Mouse (Mus musculus) urinary bladder, postnatal 36 days (tissue): ENCODE measurements around the gene Ankrd39.

Experiments
- DNase-seq, 2 experiments: peaks; one replicate each; pipeline ENCODE4 v3.0.0; 2022; ENCODE audit warnings: low spot score in 2 of 2, mixed read lengths in 1 of 2

Ankrd39 gene

GRCm38 (mm10) chr1:36572140-36572700, 25.0 kb upstream of the Ankrd39 start:
- no peak for DNase-seq

- DNase-seq, result no peak
Measured at GRCm38 (mm10) chr1:36571627-36572026, 24.4 kb upstream of the Ankrd39 start.

GRCm38 (mm10) chr1:36570320-36570719, 23.1 kb upstream of the Ankrd39 start:
- no peak for DNase-seq

GRCm38 (mm10) chr1:36569694-36570276, 22.5 kb upstream of the Ankrd39 start:
- no peak for DNase-seq

GRCm38 (mm10) chr1:36568776-36569175, 21.5 kb upstream of the Ankrd39 start:
- no peak for DNase-seq

GRCm38 (mm10) chr1:36567818-36568603, 20.8 kb upstream of the Ankrd39 start:
- DNase-seq, result no peak

- no peak for DNase-seq
Measured at GRCm38 (mm10) chr1:36566425-36566824, 19.2 kb upstream of the Ankrd39 start.

- no peak for DNase-seq
Measured at GRCm38 (mm10) chr1:36564101-36564500, 16.9 kb upstream of the Ankrd39 start.

- no peak for DNase-seq
Measured at GRCm38 (mm10) chr1:36563632-36564031, 16.4 kb upstream of the Ankrd39 start.

GRCm38 (mm10) chr1:36563197-36563596, 16.0 kb upstream of the Ankrd39 start:
- no peak for DNase-seq

GRCm38 (mm10) chr1:36562388-36562787, 15.1 kb upstream of the Ankrd39 start:
- no peak for DNase-seq

GRCm38 (mm10) chr1:36560903-36561302, 13.7 kb upstream of the Ankrd39 start:
- DNase-seq, result no peak

- DNase-seq, result no peak
Measured at GRCm38 (mm10) chr1:36559888-36560287, 12.6 kb upstream of the Ankrd39 start.

- DNase-seq, result no peak
Measured at GRCm38 (mm10) chr1:36559256-36559655, 12.0 kb upstream of the Ankrd39 start.

GRCm38 (mm10) chr1:36558031-36558993, 11.1 kb upstream of the Ankrd39 start, which contains the start of gene Sema4c:
Sema4c (minus strand) TSS chr1:36558349.
- DNase-seq, result peak; percentile 76 to 78

- DNase-seq, result peak; percentile 82 to 85
Measured at GRCm38 (mm10) chr1:36557457-36558011, 10.3 kb upstream of the Ankrd39 start.

- peak; percentile 86 to 88 for DNase-seq
Measured at GRCm38 (mm10) chr1:36556553-36557456, 9.6 kb upstream of the Ankrd39 start.

GRCm38 (mm10) chr1:36555798-36556395, 8.7 kb upstream of the Ankrd39 start:
- no peak for DNase-seq

- DNase-seq, result no peak
Measured at GRCm38 (mm10) chr1:36554633-36555399, 7.6 kb upstream of the Ankrd39 start.
